Mouse (Mus musculus) CD4-positive, CD25-positive, alpha-beta regulatory T cell, adult 2 months (primary cell): Measurements from ENCODE around the gene Suclg2.

Source experiments
- DNase-seq: peaks from one replicate; pipeline ENCODE4 v3.0.0-alpha.2; 2012; ENCODE audit warnings: low read depth, low spot score

The Suclg2 gene

GRCm38 (mm10) chr6:95563355-95564009 lies 155.1 kb downstream of the Suclg2 start:
- no peak for DNase-seq

GRCm38 (mm10) chr6:95556320-95556719 lies 162.3 kb downstream of the Suclg2 start:
- DNase-seq = no peak

GRCm38 (mm10) chr6:95552339-95552950 lies 166.2 kb downstream of the Suclg2 start:
- DNase-seq = peak; percentile 38

GRCm38 (mm10) chr6:95551000-95551399 lies 167.6 kb downstream of the Suclg2 start:
- no peak for DNase-seq

GRCm38 (mm10) chr6:95546189-95546832 lies 172.3 kb downstream of the Suclg2 start:
- DNase-seq = no peak

- DNase-seq = no peak
Measured at GRCm38 (mm10) chr6:95545714-95546113, 172.9 kb downstream of the Suclg2 start.

GRCm38 (mm10) chr6:95545296-95545695 lies 173.3 kb downstream of the Suclg2 start:
- DNase-seq = no peak

GRCm38 (mm10) chr6:95535191-95535590 lies 183.4 kb downstream of the Suclg2 start:
- no peak for DNase-seq

GRCm38 (mm10) chr6:95519846-95520245 lies 198.8 kb downstream of the Suclg2 start:
- no peak for DNase-seq

- DNase-seq = peak; percentile 13
Measured at GRCm38 (mm10) chr6:95518406-95518805, 200.2 kb downstream of the Suclg2 start.

GRCm38 (mm10) chr6:95515721-95516120 lies 202.9 kb downstream of the Suclg2 start:
- DNase-seq = peak; percentile 57

GRCm38 (mm10) chr6:95514726-95515125 lies 203.9 kb downstream of the Suclg2 start:
- DNase-seq = no peak

GRCm38 (mm10) chr6:95511689-95512088 lies 206.9 kb downstream of the Suclg2 start:
- no peak for DNase-seq

- DNase-seq = no peak
Measured at GRCm38 (mm10) chr6:95500771-95501170, 217.8 kb downstream of the Suclg2 start.

GRCm38 (mm10) chr6:95499639-95500038 lies 219.0 kb downstream of the Suclg2 start:
- DNase-seq = no peak

GRCm38 (mm10) chr6:95492216-95492956 lies 226.2 kb downstream of the Suclg2 start:
- DNase-seq = no peak

- DNase-seq = no peak
Measured at GRCm38 (mm10) chr6:95491043-95491442, 227.6 kb downstream of the Suclg2 start.

GRCm38 (mm10) chr6:95485791-95486190 lies 232.8 kb downstream of the Suclg2 start:
- DNase-seq = no peak

GRCm38 (mm10) chr6:95484183-95484818 lies 234.3 kb downstream of the Suclg2 start:
- DNase-seq = peak; percentile 38

GRCm38 (mm10) chr6:95483686-95484085 lies 234.9 kb downstream of the Suclg2 start:
- DNase-seq = no peak

- no peak for DNase-seq
Measured at GRCm38 (mm10) chr6:95483127-95483526, 235.5 kb downstream of the Suclg2 start.

- DNase-seq = no peak
Measured at GRCm38 (mm10) chr6:95479801-95480200, 238.8 kb downstream of the Suclg2 start.
